Mouse (Mus musculus) liver, embryonic 11.5 days (tissue): Measurements from ENCODE around the gene Ikzf1. TPM values are rescaled to one million over a fixed set of nuclear protein-coding genes. Genes with fewer than 3 reads are reported as not detected.

ENCODE experiments used
- ATAC-seq: fragments of 200-750 bp; cut with Nextera tagmentation; replicated peaks from 2 replicates; pipeline ENCODE4 v1.8.0; 2017; ENCODE audit warnings: moderate number of reproducible peaks, mild to moderate bottlenecking, moderate TSS enrichment, moderate library complexity; ENCODE audit not compliant: low FRiP score
- DNase-seq: peaks from one replicate; pipeline ENCODE4 v3.0.0-alpha.2; 2017; ENCODE audit warnings: low spot score
- H3K27ac ChIP-seq: fragments of 300-500 bp; sonication (generic); 2 replicates; pipeline ENCODE4 v1.5.1; 2014; ENCODE audit warnings: mild to moderate bottlenecking, low read depth, low read length, control low read depth
- H3K27me3 ChIP-seq: fragments of 300-500 bp; sonication (generic); replicated peaks from 2 replicates; pipeline ENCODE4 v1.6.1; 2014; ENCODE audit warnings: low read length, mixed read lengths; ENCODE audit not compliant: control insufficient read depth, insufficient read depth
- H3K36me3 ChIP-seq: fragments of 300-500 bp; sonication (generic); 2 replicates; pipeline ENCODE4 v1.6.1; 2014; ENCODE audit warnings: mild to moderate bottlenecking, low read length, moderate library complexity, mixed read lengths; ENCODE audit not compliant: control insufficient read depth, insufficient read depth
- H3K4me1 ChIP-seq: fragments of 300-500 bp; sonication (generic); replicated peaks from 2 replicates; pipeline ENCODE4 v1.6.1; 2014; ENCODE audit warnings: low read length, mixed read lengths; ENCODE audit not compliant: control insufficient read depth, insufficient read depth
- H3K4me2 ChIP-seq: fragments of 300-500 bp; sonication (generic); 2 replicates; pipeline ENCODE4 v1.6.1; 2014; ENCODE audit warnings: mild to moderate bottlenecking, control low read depth, moderate library complexity
- H3K4me3 ChIP-seq: fragments of 300-500 bp; sonication (generic); 2 replicates; pipeline ENCODE4 v1.5.1; 2014; ENCODE audit warnings: low read depth, low read length, control low read depth
- H3K9ac ChIP-seq: fragments of 300-500 bp; sonication (generic); 2 replicates; pipeline ENCODE4 v1.6.1; 2014; ENCODE audit warnings: low read depth, low read length, control low read depth
- H3K9me3 ChIP-seq: fragments of 300-500 bp; sonication (generic); 2 replicates; pipeline ENCODE4 v1.6.1; 2016; ENCODE audit warnings: low read length, inconsistent platforms, mixed read lengths; ENCODE audit not compliant: control insufficient read depth
- WGBS: fragments of 180-500 bp; shearing (Covaris S2); extraction: QIAGEN DNeasy Blood & Tissue Kit; methylation state at CpG from one replicate; pipeline ENCODE4 v1.1.7; 2014; 5-methylcytosine and 5-hydroxymethylcytosine counted together
- polyA plus RNA-seq: library from polyadenylated mRNA; unstranded; fragments of >200 nt; fragmentation: Nextera tagmentation; extraction: Ambion mirVana; gene quantifications from 2 replicates; pipeline ENCODE4 v1.2.1, GENCODE M21; 2014

The Ikzf1 gene
- polyA plus RNA-seq, 1 experiment from 2014 or later = 105 TPM

DNA sequence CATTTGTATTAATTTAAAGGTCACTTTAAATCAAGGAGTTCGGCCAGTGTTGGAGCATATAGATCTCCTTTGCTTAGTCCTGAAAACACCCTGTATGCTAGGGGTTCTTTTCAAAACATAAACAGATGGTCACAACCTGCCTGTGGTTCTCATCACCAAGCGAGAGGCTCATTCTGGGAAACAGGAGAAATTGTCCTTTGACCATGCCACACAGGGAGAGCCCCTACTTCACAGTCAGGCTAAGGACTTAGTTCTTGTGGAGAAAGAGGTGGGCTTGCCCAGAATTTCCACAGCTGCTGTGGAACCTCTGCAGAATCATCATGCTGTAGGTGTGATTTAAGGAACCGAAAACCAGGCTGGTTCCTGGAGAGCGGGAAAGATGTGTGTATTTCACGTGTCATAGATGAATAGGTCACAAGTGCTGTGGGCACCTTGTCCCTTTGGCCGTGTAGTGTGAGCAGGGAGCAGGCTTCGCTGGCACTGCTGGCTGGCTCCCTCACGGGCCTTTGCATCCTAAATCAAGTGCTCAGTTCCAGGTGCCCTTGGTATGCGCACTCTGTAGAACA is 23.4 kb downstream of the Ikzf1 start:
- Histone ChIP-seq H3K36me3 (peaks cover 2% of the 10 kb centered on the region; the same call in 1 of the 2 replicates), H3K9ac (no peak overlapping the region), H3K4me1 (no peaks in the 10 kb centered on the region), H3K27me3 (no peaks in the 10 kb centered on the region), H3K27ac (no peak overlapping the region), H3K4me2 (no peak overlapping the region), H3K9me3 (no peaks in the 10 kb centered on the region), H3K4me3 (no peak overlapping the region)
- ATAC-seq = no peak
- WGBS = 92% methylated on average over 9 of the region's 9 CpGs
- no peak for DNase-seq

DNA sequence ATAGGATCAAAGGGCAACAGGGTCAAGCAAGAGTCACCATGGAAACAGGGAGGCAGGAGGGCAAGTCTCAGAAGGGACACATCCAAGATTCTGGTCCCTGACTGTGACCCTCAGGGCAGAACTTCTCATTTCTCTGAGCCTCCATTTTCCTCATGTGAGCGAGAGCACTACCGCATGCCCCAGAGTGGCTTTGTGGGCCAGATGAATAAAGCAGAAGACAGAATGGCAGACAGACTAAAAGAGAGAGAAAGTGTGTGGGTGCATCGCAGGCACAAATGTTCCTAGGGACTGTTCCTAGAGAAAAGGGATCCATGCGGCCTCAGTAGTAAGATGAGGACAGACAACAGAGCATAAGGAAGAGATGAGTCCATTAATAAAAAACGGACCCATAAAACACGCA is 24.5 kb downstream of the Ikzf1 start:
- 87% methylated on average over 6 of the region's 6 CpGs for WGBS
- H3K9me3 ChIP-seq = no peaks in the 10 kb centered on the region
- H3K9ac ChIP-seq = no peak overlapping the region
- peaks cover 2% of the 10 kb centered on the region; the same call in 1 of the 2 replicates for H3K36me3 ChIP-seq
- no peak for DNase-seq
- H3K4me3 ChIP-seq = no peak overlapping the region
- no peak overlapping the region for H3K4me2 ChIP-seq
- H3K27me3 ChIP-seq = no peaks in the 10 kb centered on the region
- no peaks in the 10 kb centered on the region for H3K4me1 ChIP-seq
- no peak for ATAC-seq
- no peak overlapping the region for H3K27ac ChIP-seq

DNA sequence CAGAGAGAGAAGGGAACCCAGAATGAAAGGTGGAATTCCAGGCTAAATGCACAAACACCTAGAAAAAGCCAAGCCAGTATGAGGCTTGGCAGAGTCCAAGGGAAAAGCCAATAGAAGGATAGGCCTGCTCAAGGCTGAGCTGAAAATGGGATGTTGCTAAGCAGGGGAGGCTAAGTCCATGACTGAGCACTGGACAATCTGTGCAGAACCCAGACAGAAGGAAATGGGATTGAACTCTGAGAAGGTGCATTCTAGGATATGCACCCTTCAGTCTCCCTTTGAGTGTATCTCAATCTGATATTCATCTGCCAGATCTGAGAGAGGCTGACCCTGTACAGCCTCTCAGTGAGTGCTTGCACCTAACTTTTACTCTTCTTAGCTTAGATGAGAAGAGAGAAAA is 25.9 kb downstream of the Ikzf1 start:
- ATAC-seq (0 out of 2 replicates have a peak, but pooled peaks have one; percentile 11), DNase-seq (no peak)
- Histone ChIP-seq H3K36me3 (peaks cover 4% of the 10 kb centered on the region; the same call in 1 of the 2 replicates), H3K4me1 (no peaks in the 10 kb centered on the region), H3K27me3 (no peaks in the 10 kb centered on the region), H3K9me3 (no peaks in the 10 kb centered on the region), H3K9ac (no peak overlapping the region), H3K4me3 (no peak overlapping the region), H3K4me2 (no peak overlapping the region), H3K27ac (no peak overlapping the region)

DNA sequence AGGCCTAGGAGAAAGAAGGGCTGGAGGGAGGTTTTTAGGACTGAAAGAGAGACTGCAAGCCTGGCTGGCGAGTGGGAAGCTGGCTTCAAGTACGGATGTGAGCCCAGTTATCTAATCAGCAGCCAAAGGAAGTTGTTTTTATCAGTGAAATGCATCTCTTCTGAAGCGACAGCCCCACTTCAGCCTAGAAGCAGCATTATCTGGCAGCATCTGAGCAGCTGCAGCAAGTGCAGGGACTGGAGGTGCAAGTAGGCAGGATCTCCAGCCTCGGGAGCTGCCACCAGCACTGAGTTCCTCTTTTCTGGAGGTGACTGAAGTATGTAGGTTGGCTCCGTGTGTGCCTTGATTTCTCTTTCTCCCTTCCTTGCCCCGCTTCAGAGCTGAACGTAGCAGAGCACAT is 26.9 kb downstream of the Ikzf1 start:
- 39% methylated on average over 7 of the region's 7 CpGs for WGBS
- H3K27me3 ChIP-seq = no peaks in the 10 kb centered on the region
- H3K9me3 ChIP-seq = no peaks in the 10 kb centered on the region
- H3K4me2 ChIP-seq = no peak overlapping the region
- H3K36me3 ChIP-seq = peaks cover 4% of the 10 kb centered on the region; the same call in 1 of the 2 replicates
- H3K4me1 ChIP-seq = no peaks in the 10 kb centered on the region
- no peak overlapping the region for H3K27ac ChIP-seq
- no peak for ATAC-seq
- H3K9ac ChIP-seq = no peak overlapping the region
- no peak overlapping the region for H3K4me3 ChIP-seq
- DNase-seq = no peak

DNA sequence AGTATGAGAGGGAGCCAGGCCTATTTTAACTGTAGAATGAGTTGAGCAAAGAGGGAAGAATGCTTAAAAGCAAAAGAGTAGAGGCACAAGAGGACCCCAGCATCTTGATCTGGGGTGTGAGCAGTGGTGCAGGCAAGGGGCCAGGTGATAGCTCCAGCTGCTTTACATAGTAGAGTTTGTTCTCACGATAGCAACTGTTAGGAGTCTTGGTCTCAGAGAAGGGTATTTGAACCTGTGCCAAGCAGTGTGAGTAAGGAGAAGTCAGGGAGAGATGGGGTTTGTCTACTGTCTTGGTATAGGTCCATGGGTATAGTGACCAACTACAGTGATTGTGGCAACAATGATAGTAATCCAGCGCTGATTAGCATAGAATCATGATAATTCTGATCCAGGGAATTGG is 29.9 kb downstream of the Ikzf1 start:
- Histone ChIP-seq H3K9ac (no peak overlapping the region), H3K27me3 (no peaks in the 10 kb centered on the region), H3K27ac (no peak overlapping the region), H3K36me3 (peaks cover 2% of the 10 kb centered on the region; the same call in 1 of the 2 replicates), H3K4me1 (peaks cover 15% of the 10 kb centered on the region), H3K9me3 (no peaks in the 10 kb centered on the region), H3K4me2 (no peak overlapping the region), H3K4me3 (no peak overlapping the region)
- no peak for DNase-seq
- ATAC-seq = no peak
- WGBS = 81% methylated on average over 2 of the region's 2 CpGs

DNA sequence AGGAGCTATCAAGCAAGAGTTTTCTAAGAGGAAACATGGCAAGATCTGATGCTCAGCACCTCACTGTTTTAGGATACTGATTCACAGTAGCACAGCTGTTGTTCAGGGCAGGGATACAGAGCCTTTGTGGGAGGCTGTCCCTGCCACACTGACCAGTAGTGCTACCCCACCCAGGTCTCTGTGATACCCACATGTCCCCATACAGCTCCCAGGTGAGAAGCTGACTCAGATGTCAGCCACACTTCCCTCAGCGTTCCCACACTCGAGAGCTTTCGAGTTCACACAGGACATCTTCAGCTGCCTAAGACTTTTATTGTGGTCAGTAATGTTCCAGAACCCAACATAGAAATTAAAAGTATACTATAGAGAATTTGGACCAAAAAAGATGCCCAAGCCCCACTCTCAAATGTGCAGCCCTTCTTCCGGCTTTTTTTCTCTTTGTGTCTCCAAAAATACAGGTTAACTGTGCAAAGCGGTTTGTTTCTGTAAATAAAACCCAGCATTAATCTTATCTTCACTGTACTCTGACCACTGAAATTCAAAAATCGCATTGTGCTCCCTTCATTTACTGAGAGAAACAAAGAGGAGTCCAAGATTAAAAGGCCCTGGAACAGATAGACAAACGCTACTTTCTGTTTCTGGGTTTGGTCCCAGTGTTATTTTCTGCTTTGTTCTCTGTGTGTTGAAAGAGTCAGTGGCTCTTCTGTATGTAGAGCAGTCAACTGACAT is 31.3 kb downstream of the Ikzf1 start:
- Histone ChIP-seq H3K9ac (no peak overlapping the region), H3K4me3 (no peak overlapping the region), H3K27me3 (no peaks in the 10 kb centered on the region), H3K36me3 (peaks cover 2% of the 10 kb centered on the region; the same call in 1 of the 2 replicates), H3K4me2 (no peak overlapping the region), H3K4me1 (peaks cover 16% of the 10 kb centered on the region), H3K27ac (no peak overlapping the region), H3K9me3 (no peaks in the 10 kb centered on the region)
- no peak for DNase-seq
- WGBS = 79% methylated on average over 7 of the region's 7 CpGs
- no peak for ATAC-seq

DNA sequence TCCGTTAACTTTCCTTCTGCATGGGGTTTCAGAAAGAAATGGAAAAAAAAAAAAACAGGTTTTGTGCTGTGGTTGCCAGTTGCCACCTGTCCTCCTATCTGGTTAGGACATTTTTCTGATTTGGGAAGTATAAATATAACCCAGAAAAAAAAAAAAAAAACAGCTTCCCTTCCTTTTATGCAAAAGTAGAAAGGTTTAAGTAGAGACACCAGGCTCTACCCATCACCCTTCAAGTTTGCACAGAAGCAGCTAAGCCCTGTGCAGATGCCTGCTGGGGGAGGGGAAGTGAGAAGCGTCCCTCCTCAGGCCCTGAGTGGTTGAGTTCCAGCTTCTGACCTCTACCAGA is 31.9 kb downstream of the Ikzf1 start:
- H3K4me3 ChIP-seq = no peak overlapping the region
- no peak overlapping the region for H3K9ac ChIP-seq
- DNase-seq (no peak), ATAC-seq (no peak)
- peaks cover 2% of the 10 kb centered on the region; the same call in 1 of the 2 replicates for H3K36me3 ChIP-seq
- H3K27ac ChIP-seq = no peak overlapping the region
- H3K4me2 ChIP-seq = no peak overlapping the region
- H3K4me1 ChIP-seq = peaks cover 16% of the 10 kb centered on the region
- H3K27me3 ChIP-seq = no peaks in the 10 kb centered on the region
- no peaks in the 10 kb centered on the region for H3K9me3 ChIP-seq
- 76% methylated on average over 2 of the region's 2 CpGs for WGBS

DNA sequence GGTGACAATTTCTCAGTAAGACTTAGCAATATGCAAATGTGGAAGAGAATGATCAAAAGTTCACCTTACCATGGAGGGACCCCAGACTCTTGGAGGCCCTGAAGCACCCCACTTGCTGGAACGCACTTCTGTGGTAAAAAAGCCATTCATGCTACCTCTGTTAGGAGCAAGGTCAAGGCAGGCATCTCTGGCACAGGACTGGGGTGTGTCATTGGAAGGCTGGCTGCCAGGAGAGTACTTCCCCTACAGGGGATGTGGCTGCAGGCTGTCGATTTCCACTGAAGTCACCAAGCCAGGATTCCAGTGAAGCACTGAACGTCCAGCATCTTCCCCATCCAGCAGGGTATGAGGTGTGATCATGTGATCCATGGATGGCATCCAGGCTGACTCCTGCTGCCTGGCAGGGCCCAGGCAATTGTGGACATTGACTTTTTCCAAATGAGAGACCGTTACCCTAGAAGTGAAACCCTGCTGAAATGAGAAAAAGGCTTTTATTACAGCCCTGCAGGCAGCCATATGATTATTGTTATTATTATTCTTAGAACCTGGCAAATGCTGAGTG is 32.9 kb downstream of the Ikzf1 start:
- Histone ChIP-seq H3K27ac (no peak overlapping the region), H3K9me3 (no peaks in the 10 kb centered on the region), H3K4me2 (no peak overlapping the region), H3K4me1 (peaks cover 16% of the 10 kb centered on the region), H3K9ac (no peak overlapping the region), H3K4me3 (no peak overlapping the region), H3K36me3 (peaks cover 2% of the 10 kb centered on the region; the same call in 1 of the 2 replicates), H3K27me3 (no peaks in the 10 kb centered on the region)
- DNase-seq = no peak
- 85% methylated on average over 4 of the region's 4 CpGs for WGBS
- ATAC-seq = no peak

DNA sequence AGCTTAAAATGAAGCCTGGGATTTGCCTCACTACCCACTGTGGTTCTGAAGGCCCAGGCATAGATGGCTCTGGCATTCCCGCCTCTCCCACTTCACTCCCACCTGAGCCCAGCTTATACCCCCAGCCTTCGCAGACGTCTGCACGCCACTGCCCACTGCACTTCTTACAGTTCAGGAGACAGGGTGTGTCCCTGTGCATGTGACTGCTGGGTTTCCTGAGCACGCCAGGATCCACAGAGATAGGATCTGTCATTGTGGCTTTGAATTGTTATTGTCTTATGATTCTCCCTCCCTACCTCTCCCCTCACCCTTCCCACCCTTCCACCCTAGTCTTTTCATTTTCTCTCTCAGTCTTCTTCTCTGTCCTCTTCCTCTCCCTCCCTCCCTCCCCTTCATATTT is 34.9 kb downstream of the Ikzf1 start:
- no peak overlapping the region for H3K4me2 ChIP-seq
- 50% methylated on average over 5 of the region's 5 CpGs for WGBS
- no peaks in the 10 kb centered on the region for H3K9me3 ChIP-seq
- peaks cover 21% of the 10 kb centered on the region for H3K4me1 ChIP-seq
- H3K27me3 ChIP-seq = no peaks in the 10 kb centered on the region
- H3K9ac ChIP-seq = no peak overlapping the region
- H3K36me3 ChIP-seq = peaks cover 5% of the 10 kb centered on the region; the same call in 1 of the 2 replicates
- peak overlapping the region; percentile 11; the same call in 1 of the 2 replicates for H3K27ac ChIP-seq
- no peak overlapping the region for H3K4me3 ChIP-seq
- no peak for DNase-seq
- peak; percentile 67 for ATAC-seq
